Mouse (Mus musculus) stomach, postnatal 0 days (tissue): ENCODE results near the gene Atp4a.

Experiments used
- CTCF ChIP-seq: IDR thresholded peaks from 2 replicates; pipeline ENCODE4 v1.5.1; 2016; ENCODE audit warnings: antibody characterized with exemption, low read depth, mild to moderate bottlenecking, moderate library complexity
- EP300 ChIP-seq: optimal IDR thresholded peaks from 2 replicates; pipeline ENCODE3; 2016; ENCODE audit warnings: antibody characterized with exemption

- TF ChIP-seq CTCF (no peak), EP300 (no peak)
Observed at GRCm38 (mm10) chr7:30769236-30769635, 57.2 kb downstream of the Atp4a start.
